ENCODE assay signal across 11 mouse cellular contexts in genomic region chr14:74797386-74798062, GRCm38 (mm10).
DNase-seq lines count a peak whose midpoint lies in the region; ATAC-seq and TF ChIP-seq lines count a peak whose summit lies in the region.
"Had no signal": no experiment of that assay in that cellular context is flagged by ENCODE, and none has a peak within 500 bp of the region (broad histone marks: within the 10 kb centered on the region; RNA-seq: fewer than 3 reads in every experiment).

No protein-coding gene starts in this region.

- peak; percentile 39 for DNase-seq in lung, postnatal 36 days
- no peak for DNase-seq in lung, adult 2 months
- no peak for DNase-seq in hindbrain, embryonic 10.5 days (ENCODE audit: low spot score)
- DNase-seq in ovary, postnatal 10 days (ENCODE audit: low spot score), result no peak
- DNase-seq in cerebellum, postnatal 4 days (ENCODE audit: low spot score in 2 of 2), result no peak
- DNase-seq in urinary bladder, postnatal 10 days (ENCODE audit: low spot score), result no peak
- DNase-seq: kidney, adult 18-20 months had no signal

- no peak overlapping the region for H3K4me3 ChIP-seq in lung, adult 2 months (replicated peaks; ENCODE audit: extremely low read depth, low read depth, low read length)
- H3K4me3 ChIP-seq in hindbrain, embryonic 10.5 days, result no peak overlapping the region
- no peak overlapping the region for H3K4me3 ChIP-seq in midbrain, embryonic 13.5 days (replicated peaks)
- H3K4me3 ChIP-seq: heart, embryonic 12.5 days; limb, embryonic 13.5 days; megakaryocyte, embryonic 14.5 days had no signal

- no peak overlapping the region for H3K9ac ChIP-seq in midbrain, embryonic 13.5 days (replicated peaks)
- H3K9ac ChIP-seq: heart, embryonic 12.5 days; limb, embryonic 13.5 days had no signal

- H3K4me2 ChIP-seq in midbrain, embryonic 13.5 days (replicated peaks), result 0 out of 2 replicates have a peak overlapping the region, but pooled peaks have one; percentile 9
- H3K4me2 ChIP-seq: heart, embryonic 12.5 days; limb, embryonic 13.5 days had no signal

- ATAC-seq in midbrain, embryonic 13.5 days, result peak; percentile 79

- WGBS in lung, adult 2 months, result 69% methylated on average over 10 of the region's 10 CpGs
- WGBS in hindbrain, embryonic 10.5 days, result 78% methylated on average over 10 of the region's 10 CpGs
- WGBS in midbrain, embryonic 13.5 days, result 76% methylated on average over 10 of the region's 10 CpGs

- peaks cover 19% of the 10 kb centered on the region for H3K36me3 ChIP-seq in hindbrain, embryonic 10.5 days
- peaks cover 9% of the 10 kb centered on the region for H3K36me3 ChIP-seq in midbrain, embryonic 13.5 days

- H3K9me3 ChIP-seq in hindbrain, embryonic 10.5 days, result peaks cover 12% of the 10 kb centered on the region; the same call in 1 of the 2 replicates
- H3K9me3 ChIP-seq in midbrain, embryonic 13.5 days, result no peaks in the 10 kb centered on the region

- peak overlapping the region; percentile 77; the same call in 1 of the 2 replicates for H3K27ac ChIP-seq in hindbrain, embryonic 10.5 days
- H3K27ac ChIP-seq in midbrain, embryonic 13.5 days, result peak overlapping the region; percentile 85
- H3K27ac ChIP-seq: limb, embryonic 13.5 days had no signal

- H3K4me1 ChIP-seq in lung, adult 2 months (ENCODE audit: control insufficient read depth, insufficient read depth, low read length), result no peaks in the 10 kb centered on the region
- peaks cover 19% of the 10 kb centered on the region for H3K4me1 ChIP-seq in hindbrain, embryonic 10.5 days (replicated peaks)
- H3K4me1 ChIP-seq in midbrain, embryonic 13.5 days (replicated peaks), result peaks cover 26% of the 10 kb centered on the region

- no peak for TF ChIP-seq POLR2A in lung, adult 2 months (IDR thresholded peaks at IDR 0.05; ENCODE audit: borderline replicate concordance, extremely low read depth, low read depth, low read length)

- H3K27me3 ChIP-seq in hindbrain, embryonic 10.5 days (ENCODE audit: insufficient read depth, poor library complexity, severe bottlenecking), result no peaks in the 10 kb centered on the region
- no peaks in the 10 kb centered on the region for H3K27me3 ChIP-seq in midbrain, embryonic 13.5 days
- H3K27me3 ChIP-seq: heart, embryonic 12.5 days; limb, embryonic 13.5 days; megakaryocyte, embryonic 14.5 days had no signal

- TF ChIP-seq CTCF in lung, adult 2 months (IDR thresholded peaks at IDR 0.05; ENCODE audit: insufficient read depth, low read length), result no peak
